Mouse (Mus musculus): ENCODE measurements around the gene Accsl.

DNA sequence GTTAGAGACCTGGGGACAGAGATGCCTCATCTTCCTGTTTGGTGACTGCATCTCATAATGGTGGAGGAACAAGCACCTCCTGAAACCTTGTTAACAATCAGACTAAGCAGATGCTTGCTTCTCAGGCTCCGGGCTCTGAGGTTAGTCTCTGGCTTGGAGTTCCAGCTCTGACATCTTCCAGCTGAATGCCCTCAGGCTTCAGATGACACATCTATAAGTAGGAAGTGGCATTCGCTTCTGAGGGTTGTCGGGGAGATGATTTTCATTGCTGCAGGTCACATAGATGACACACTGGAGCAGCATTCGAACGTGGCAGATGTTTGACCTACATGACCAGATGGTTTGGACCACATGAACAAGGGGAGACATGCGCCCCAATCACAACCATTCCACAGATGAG, 19.4 kb upstream of the Accsl start:
- TF ChIP-seq CTCF (IDR thresholded peaks at IDR 0.05; ENCODE audit: extremely low read depth, insufficient read depth, low read length) (no peak), POLR2A (IDR thresholded peaks at IDR 0.05; ENCODE audit: extremely low read depth, insufficient read depth, low read length) (no peak)
